Mouse (Mus musculus) hindbrain, embryonic 10.5 days (tissue): ENCODE measurements around the gene Tssk6. TPM values are rescaled to one million over a fixed set of nuclear protein-coding genes. Genes with fewer than 3 reads are reported as not detected.
A peak's percentile ranks its signal among the peaks of the same experiment; 100 is the strongest.

Source experiments
- DNase-seq: peaks from one replicate; pipeline ENCODE4 v3.0.0-alpha.2; 2017; ENCODE audit warnings: low spot score
- H3K27ac ChIP-seq: fragments of 300-500 bp; sonication (generic); 2 replicates; pipeline ENCODE4 v1.5.1; 2016; ENCODE audit warnings: mild to moderate bottlenecking, moderate library complexity
- H3K27me3 ChIP-seq: fragments of 300-500 bp; sonication (generic); 2 replicates; pipeline ENCODE4 v1.6.1; 2016; ENCODE audit warnings: mild to moderate bottlenecking; ENCODE audit not compliant: poor library complexity, insufficient read depth, severe bottlenecking
- H3K36me3 ChIP-seq: fragments of 300-500 bp; sonication (generic); 2 replicates; pipeline ENCODE4 v1.6.1; 2016; ENCODE audit warnings: mild to moderate bottlenecking, moderate library complexity
- H3K4me1 ChIP-seq: fragments of 300-500 bp; sonication (generic); replicated peaks from 2 replicates; pipeline ENCODE4 v1.6.1; 2016; ENCODE audit warnings: mild to moderate bottlenecking
- H3K4me3 ChIP-seq: fragments of 300-500 bp; sonication (generic); 2 replicates; pipeline ENCODE4 v1.5.1; 2016; ENCODE audit warnings: mild to moderate bottlenecking, moderate library complexity
- H3K9me3 ChIP-seq: fragments of 300-500 bp; sonication (generic); 2 replicates; pipeline ENCODE4 v1.6.1; 2016; ENCODE audit warnings: mild to moderate bottlenecking, moderate library complexity
- WGBS: fragments of 180-500 bp; shearing (Covaris S2); methylation state at CpG from one replicate; pipeline ENCODE4 v1.1.7; 2016; 5-methylcytosine and 5-hydroxymethylcytosine counted together
- polyA plus RNA-seq: library from polyadenylated mRNA; unstranded; fragments of >200 nt; fragmentation: Nextera tagmentation; extraction: Ambion mirVana; gene quantifications from 2 replicates; pipeline ENCODE4 v1.2.1, GENCODE M21; 2016

The Tssk6 gene
- polyA plus RNA-seq, 1 experiment from 2014 or later = 4.8 TPM

GRCm38 (mm10) chr8:69876967-69877366 lies 25.0 kb upstream of the Tssk6 start:
- WGBS = 78% methylated on average over 10 of the region's 10 CpGs
- no peak overlapping the region for H3K4me3 ChIP-seq
- no peak for DNase-seq
- H3K27me3 ChIP-seq = peaks cover 61% of the 10 kb centered on the region
- peaks cover 8% of the 10 kb centered on the region for H3K36me3 ChIP-seq
- peaks cover 15% of the 10 kb centered on the region for H3K4me1 ChIP-seq
- no peaks in the 10 kb centered on the region for H3K9me3 ChIP-seq
- H3K27ac ChIP-seq = no peak overlapping the region

GRCm38 (mm10) chr8:69877396-69877795 lies 24.6 kb upstream of the Tssk6 start:
- DNase-seq = no peak
- H3K27me3 ChIP-seq = peaks cover 65% of the 10 kb centered on the region
- H3K27ac ChIP-seq = no peak overlapping the region
- peaks cover 4% of the 10 kb centered on the region; the same call in 1 of the 2 replicates for H3K36me3 ChIP-seq
- H3K4me3 ChIP-seq = no peak overlapping the region
- peaks cover 19% of the 10 kb centered on the region for H3K4me1 ChIP-seq
- WGBS = 87% methylated on average over 4 of the region's 4 CpGs
- H3K9me3 ChIP-seq = no peaks in the 10 kb centered on the region

- peaks cover 25% of the 10 kb centered on the region for H3K4me1 ChIP-seq
- no peak overlapping the region for H3K4me3 ChIP-seq
- H3K9me3 ChIP-seq = no peaks in the 10 kb centered on the region
- H3K27me3 ChIP-seq = peaks cover 71% of the 10 kb centered on the region
- no peaks in the 10 kb centered on the region; the same call in 1 of the 2 replicates for H3K36me3 ChIP-seq
- no peak overlapping the region for H3K27ac ChIP-seq
- no peak for DNase-seq
- WGBS = 57% methylated on average over 3 of the region's 3 CpGs
These were observed 24.0 kb upstream of the Tssk6 start for GRCm38 (mm10) chr8:69877992-69878391.

GRCm38 (mm10) chr8:69879678-69880077 lies 22.3 kb upstream of the Tssk6 start:
- H3K27ac ChIP-seq = no peak overlapping the region
- H3K27me3 ChIP-seq = peaks cover 88% of the 10 kb centered on the region
- peaks cover 29% of the 10 kb centered on the region for H3K4me1 ChIP-seq
- no peaks in the 10 kb centered on the region for H3K36me3 ChIP-seq
- DNase-seq = no peak
- no peaks in the 10 kb centered on the region for H3K9me3 ChIP-seq
- WGBS = 58% methylated on average over 8 of the region's 8 CpGs
- no peak overlapping the region for H3K4me3 ChIP-seq

GRCm38 (mm10) chr8:69880841-69881240 lies 21.1 kb upstream of the Tssk6 start:
- H3K4me1 ChIP-seq = peaks cover 29% of the 10 kb centered on the region
- H3K27me3 ChIP-seq = peaks cover 100% of the 10 kb centered on the region
- no peaks in the 10 kb centered on the region for H3K36me3 ChIP-seq
- DNase-seq = no peak
- 12% methylated on average over 37 of the region's 37 CpGs for WGBS
- no peaks in the 10 kb centered on the region for H3K9me3 ChIP-seq
- no peak overlapping the region for H3K27ac ChIP-seq
- H3K4me3 ChIP-seq = peak overlapping the region; percentile 47

- WGBS = 18% methylated on average over 79 of the region's 79 CpGs
- Histone ChIP-seq H3K27ac (peak overlapping the region; percentile 17; the same call in 1 of the 2 replicates), H3K36me3 (no peaks in the 10 kb centered on the region), H3K4me3 (peak overlapping the region; percentile 47), H3K9me3 (no peaks in the 10 kb centered on the region), H3K4me1 (peaks cover 32% of the 10 kb centered on the region), H3K27me3 (peaks cover 100% of the 10 kb centered on the region)
- no peak for DNase-seq
These were observed 20.6 kb upstream of the Tssk6 start for GRCm38 (mm10) chr8:69881261-69881865.

GRCm38 (mm10) chr8:69882021-69882756 lies 19.8 kb upstream of the Tssk6 start:
- peak; percentile 57 for DNase-seq
- Histone ChIP-seq H3K4me3 (peak overlapping the region; percentile 47), H3K36me3 (no peaks in the 10 kb centered on the region), H3K27me3 (peaks cover 100% of the 10 kb centered on the region), H3K4me1 (peaks cover 35% of the 10 kb centered on the region), H3K9me3 (no peaks in the 10 kb centered on the region), H3K27ac (peak overlapping the region; percentile 56; the same call in 1 of the 2 replicates)
- 6% methylated on average over 103 of the region's 103 CpGs for WGBS

GRCm38 (mm10) chr8:69882833-69883600 lies 19.0 kb upstream of the Tssk6 start:
- 12% methylated on average over 52 of the region's 52 CpGs for WGBS
- peaks cover 43% of the 10 kb centered on the region for H3K4me1 ChIP-seq
- H3K9me3 ChIP-seq = no peaks in the 10 kb centered on the region

GRCm38 (mm10) chr8:69884141-69884540 lies 17.8 kb upstream of the Tssk6 start:
- Histone ChIP-seq H3K27me3 (peaks cover 100% of the 10 kb centered on the region), H3K36me3 (no peaks in the 10 kb centered on the region), H3K4me3 (no peak overlapping the region), H3K27ac (no peak overlapping the region), H3K4me1 (peaks cover 54% of the 10 kb centered on the region), H3K9me3 (no peaks in the 10 kb centered on the region)
- no peak for DNase-seq
- 56% methylated on average over 13 of the region's 13 CpGs for WGBS

More at GRCm38 (mm10) chr8:69882833-69883600, 19.0 kb upstream of the Tssk6 start:
- peaks cover 100% of the 10 kb centered on the region for H3K27me3 ChIP-seq
- H3K27ac ChIP-seq = no peak overlapping the region
- peak overlapping the region; percentile 47 for H3K4me3 ChIP-seq
- no peak for DNase-seq
- no peaks in the 10 kb centered on the region for H3K36me3 ChIP-seq

GRCm38 (mm10) chr8:69887289-69888243 lies 14.4 kb upstream of the Tssk6 start, which contains the start of gene Cilp2:
Gene Cilp2, minus strand, starts transcription at chr8:69887687.
- DNase-seq = peak; percentile 56
- H3K9me3 ChIP-seq = no peaks in the 10 kb centered on the region
- H3K4me1 ChIP-seq = peaks cover 62% of the 10 kb centered on the region
- H3K4me3 ChIP-seq = peak within 1 kb of the TSS; percentile 41
- no peak within 1 kb of the TSS for H3K27ac ChIP-seq
- H3K36me3 ChIP-seq = peaks cover 7% of the 10 kb centered on the region; the same call in 1 of the 2 replicates
- WGBS = under 1% methylated on average over 60 of the region's 60 CpGs
- peaks cover 99% of the 10 kb centered on the region for H3K27me3 ChIP-seq

GRCm38 (mm10) chr8:69888244-69888866 lies 13.6 kb upstream of the Tssk6 start:
- Histone ChIP-seq H3K36me3 (peaks cover 15% of the 10 kb centered on the region), H3K27ac (no peak overlapping the region), H3K27me3 (peaks cover 91% of the 10 kb centered on the region), H3K4me1 (peaks cover 62% of the 10 kb centered on the region), H3K4me3 (peak overlapping the region; percentile 41), H3K9me3 (no peaks in the 10 kb centered on the region)
- 6% methylated on average over 24 of the region's 24 CpGs for WGBS
- DNase-seq = peak; percentile 37
